Mouse (Mus musculus): ENCODE measurements around the gene Lrrc4. TPM values are rescaled to one million over a fixed set of nuclear protein-coding genes. Genes with fewer than 3 reads are reported as not detected.
A peak's percentile ranks its signal among the peaks of the same experiment; 100 is the strongest.

Gene Lrrc4
- polyA plus RNA-seq, 1 experiment: 0.82 TPM

- peaks cover 7% of the 10 kb centered on the region for H3K4me1 ChIP-seq (ENCODE audit: control insufficient read depth, insufficient read depth, low read length)
- no peak for DNase-seq
- 80% methylated on average over 3 of the region's 3 CpGs for WGBS
- TF ChIP-seq POLR2A (IDR thresholded peaks at IDR 0.05; ENCODE audit: borderline replicate concordance, extremely low read depth, low read depth, low read length) (no peak), CTCF (IDR thresholded peaks at IDR 0.05; ENCODE audit: insufficient read depth, low read length) (no peak)
- H3K4me3 ChIP-seq (replicated peaks; ENCODE audit: extremely low read depth, low read depth, low read length): no peak overlapping the region
Observed at GRCm38 (mm10) chr6:28685052-28685451, 146.5 kb downstream of the Lrrc4 start.

- TF ChIP-seq POLR2A (IDR thresholded peaks at IDR 0.05; ENCODE audit: borderline replicate concordance, extremely low read depth, low read depth, low read length) (no peak), CTCF (IDR thresholded peaks at IDR 0.05; ENCODE audit: insufficient read depth, low read length) (no peak)
- whole genome bisulfite sequencing: 59% methylated on average over 8 of the region's 8 CpGs
- no peak for DNase-seq
- Histone ChIP-seq H3K4me1 (ENCODE audit: control insufficient read depth, insufficient read depth, low read length) (peaks cover 7% of the 10 kb centered on the region), H3K4me3 (replicated peaks; ENCODE audit: extremely low read depth, low read depth, low read length) (no peak overlapping the region)
Observed at GRCm38 (mm10) chr6:28681521-28682457, 149.8 kb downstream of the Lrrc4 start.

- TF ChIP-seq POLR2A (IDR thresholded peaks at IDR 0.05; ENCODE audit: borderline replicate concordance, extremely low read depth, low read depth, low read length): no peak
- Histone ChIP-seq H3K4me1 (ENCODE audit: control insufficient read depth, insufficient read depth, low read length) (peaks cover 7% of the 10 kb centered on the region), H3K4me3 (replicated peaks; ENCODE audit: extremely low read depth, low read depth, low read length) (no peak overlapping the region)
- peak; percentile 26 for DNase-seq
- 49% methylated on average over 4 of the region's 4 CpGs for WGBS
Observed at GRCm38 (mm10) chr6:28680537-28680936, 151.0 kb downstream of the Lrrc4 start.

- H3K4me1 ChIP-seq (ENCODE audit: control insufficient read depth, insufficient read depth, low read length): peaks cover 7% of the 10 kb centered on the region
- TF ChIP-seq CTCF (IDR thresholded peaks at IDR 0.05; ENCODE audit: insufficient read depth, low read length): no peak
- TF ChIP-seq POLR2A (IDR thresholded peaks at IDR 0.05; ENCODE audit: borderline replicate concordance, extremely low read depth, low read depth, low read length): no peak
- no peak for DNase-seq
- H3K4me3 ChIP-seq (replicated peaks; ENCODE audit: extremely low read depth, low read depth, low read length): no peak overlapping the region
- WGBS: 62% methylated on average over 1 of the region's 1 CpGs
Observed at GRCm38 (mm10) chr6:28678896-28679295, 152.7 kb downstream of the Lrrc4 start.

GRCm38 (mm10) chr6:28674686-28675085 is 156.9 kb downstream of the Lrrc4 start:
- Histone ChIP-seq H3K4me1 (ENCODE audit: control insufficient read depth, insufficient read depth, low read length) (no peaks in the 10 kb centered on the region), H3K4me3 (replicated peaks; ENCODE audit: extremely low read depth, low read depth, low read length) (no peak overlapping the region)
- TF ChIP-seq POLR2A (IDR thresholded peaks at IDR 0.05; ENCODE audit: borderline replicate concordance, extremely low read depth, low read depth, low read length): no peak
- TF ChIP-seq CTCF (IDR thresholded peaks at IDR 0.05; ENCODE audit: insufficient read depth, low read length): no peak
- 100% methylated on average over 1 of the region's 1 CpGs for whole genome bisulfite sequencing
- no peak for DNase-seq

GRCm38 (mm10) chr6:28672388-28672787 is 159.2 kb downstream of the Lrrc4 start:
- DNase-seq: no peak
- Histone ChIP-seq H3K4me3 (replicated peaks; ENCODE audit: extremely low read depth, low read depth, low read length) (no peak overlapping the region), H3K4me1 (ENCODE audit: control insufficient read depth, insufficient read depth, low read length) (no peaks in the 10 kb centered on the region)
- WGBS: 92% methylated on average over 1 of the region's 1 CpGs
- TF ChIP-seq POLR2A (IDR thresholded peaks at IDR 0.05; ENCODE audit: borderline replicate concordance, extremely low read depth, low read depth, low read length): no peak
- TF ChIP-seq CTCF (IDR thresholded peaks at IDR 0.05; ENCODE audit: insufficient read depth, low read length): no peak

GRCm38 (mm10) chr6:28669251-28669650 is 162.3 kb downstream of the Lrrc4 start:
- WGBS: 95% methylated on average over 5 of the region's 5 CpGs
- no peaks in the 10 kb centered on the region for H3K4me1 ChIP-seq (ENCODE audit: control insufficient read depth, insufficient read depth, low read length)
- H3K4me3 ChIP-seq (replicated peaks; ENCODE audit: extremely low read depth, low read depth, low read length): no peak overlapping the region
- TF ChIP-seq CTCF (IDR thresholded peaks at IDR 0.05; ENCODE audit: insufficient read depth, low read length) (no peak), POLR2A (IDR thresholded peaks at IDR 0.05; ENCODE audit: borderline replicate concordance, extremely low read depth, low read depth, low read length) (no peak)
- DNase-seq: no peak

GRCm38 (mm10) chr6:28667586-28667985 is 164.0 kb downstream of the Lrrc4 start:
- WGBS: 98% methylated on average over 1 of the region's 1 CpGs
- H3K4me1 ChIP-seq (ENCODE audit: control insufficient read depth, insufficient read depth, low read length): no peaks in the 10 kb centered on the region
- H3K4me3 ChIP-seq (replicated peaks; ENCODE audit: extremely low read depth, low read depth, low read length): no peak overlapping the region
- DNase-seq: no peak
- TF ChIP-seq CTCF (IDR thresholded peaks at IDR 0.05; ENCODE audit: insufficient read depth, low read length) (no peak), POLR2A (IDR thresholded peaks at IDR 0.05; ENCODE audit: borderline replicate concordance, extremely low read depth, low read depth, low read length) (no peak)

- no peak for DNase-seq
- TF ChIP-seq POLR2A (IDR thresholded peaks at IDR 0.05; ENCODE audit: borderline replicate concordance, extremely low read depth, low read depth, low read length): no peak
- TF ChIP-seq CTCF (IDR thresholded peaks at IDR 0.05; ENCODE audit: insufficient read depth, low read length): no peak
- Histone ChIP-seq H3K4me3 (replicated peaks; ENCODE audit: extremely low read depth, low read depth, low read length) (no peak overlapping the region), H3K4me1 (ENCODE audit: control insufficient read depth, insufficient read depth, low read length) (no peaks in the 10 kb centered on the region)
- 73% methylated on average over 3 of the region's 3 CpGs for WGBS
Observed at GRCm38 (mm10) chr6:28664716-28665115, 166.8 kb downstream of the Lrrc4 start.

- Histone ChIP-seq H3K4me3 (replicated peaks; ENCODE audit: extremely low read depth, low read depth, low read length) (no peak overlapping the region), H3K4me1 (ENCODE audit: control insufficient read depth, insufficient read depth, low read length) (no peaks in the 10 kb centered on the region)
- WGBS: 91% methylated on average over 5 of the region's 5 CpGs
- TF ChIP-seq POLR2A (IDR thresholded peaks at IDR 0.05; ENCODE audit: borderline replicate concordance, extremely low read depth, low read depth, low read length) (no peak), CTCF (IDR thresholded peaks at IDR 0.05; ENCODE audit: insufficient read depth, low read length) (no peak)
- no peak for DNase-seq
Observed at GRCm38 (mm10) chr6:28663670-28664069, 167.9 kb downstream of the Lrrc4 start.
